Mouse (Mus musculus) kidney, embryonic 14.5 days (tissue): ENCODE measurements around the gene Gxylt2. TPM values are rescaled to one million over a fixed set of nuclear protein-coding genes. Genes with fewer than 3 reads are reported as not detected.

ENCODE experiments used
- ATAC-seq: fragments of 200-750 bp; cut with Nextera tagmentation; 2 replicates; pipeline ENCODE4 v1.8.0; 2017; ENCODE audit warnings: moderate number of reproducible peaks, mild to moderate bottlenecking, moderate TSS enrichment, moderate library complexity; ENCODE audit not compliant: low FRiP score, low TSS enrichment
- H3K27ac ChIP-seq: fragments of 300-500 bp; sonication (generic); 2 replicates; pipeline ENCODE4 v1.5.1; 2014; ENCODE audit warnings: low read depth, mild to moderate bottlenecking, low read length, moderate library complexity, mixed read lengths
- H3K27me3 ChIP-seq: fragments of 300-500 bp; sonication (generic); 2 replicates; pipeline ENCODE4 v1.6.1; 2014; ENCODE audit warnings: mild to moderate bottlenecking, low read length; ENCODE audit not compliant: control insufficient read depth, insufficient read depth
- H3K36me3 ChIP-seq: fragments of 300-500 bp; sonication (generic); 2 replicates; pipeline ENCODE4 v1.6.1; 2014; ENCODE audit warnings: low read length, mixed read lengths; ENCODE audit not compliant: control insufficient read depth, insufficient read depth
- H3K4me1 ChIP-seq: fragments of 300-500 bp; sonication (generic); 2 replicates; pipeline ENCODE4 v1.6.1; 2014; ENCODE audit warnings: low read length, mixed read lengths; ENCODE audit not compliant: control insufficient read depth, insufficient read depth
- H3K4me2 ChIP-seq: fragments of 300-500 bp; sonication (generic); replicated peaks from 2 replicates; pipeline ENCODE4 v1.6.1; 2014; ENCODE audit warnings: low read depth, mild to moderate bottlenecking, low read length
- H3K4me3 ChIP-seq: fragments of 300-500 bp; sonication (generic); 2 replicates; pipeline ENCODE4 v1.5.1; 2014; ENCODE audit warnings: mild to moderate bottlenecking, low read length
- H3K9ac ChIP-seq: fragments of 300-500 bp; sonication (generic); 2 replicates; pipeline ENCODE4 v1.6.1; 2014; ENCODE audit warnings: low read depth, mild to moderate bottlenecking, low read length, moderate library complexity
- H3K9me3 ChIP-seq: fragments of 300-500 bp; sonication (generic); 2 replicates; pipeline ENCODE4 v1.6.1; 2016; ENCODE audit warnings: low read length; ENCODE audit not compliant: control insufficient read depth
- WGBS: fragments of 180-500 bp; shearing (Covaris S2); extraction: QIAGEN DNeasy Blood & Tissue Kit; methylation state at CpG from one replicate; pipeline ENCODE4 v1.1.7; 2014; 5-methylcytosine and 5-hydroxymethylcytosine counted together
- polyA plus RNA-seq: library from polyadenylated mRNA; unstranded; fragments of >200 nt; fragmentation: Nextera tagmentation; extraction: Ambion mirVana; gene quantifications from 2 replicates; pipeline ENCODE4 v1.2.1, GENCODE M21; 2014

Gxylt2 gene
- polyA plus RNA-seq, 1 experiment from 2014 or later, result 12.4 TPM

DNA sequence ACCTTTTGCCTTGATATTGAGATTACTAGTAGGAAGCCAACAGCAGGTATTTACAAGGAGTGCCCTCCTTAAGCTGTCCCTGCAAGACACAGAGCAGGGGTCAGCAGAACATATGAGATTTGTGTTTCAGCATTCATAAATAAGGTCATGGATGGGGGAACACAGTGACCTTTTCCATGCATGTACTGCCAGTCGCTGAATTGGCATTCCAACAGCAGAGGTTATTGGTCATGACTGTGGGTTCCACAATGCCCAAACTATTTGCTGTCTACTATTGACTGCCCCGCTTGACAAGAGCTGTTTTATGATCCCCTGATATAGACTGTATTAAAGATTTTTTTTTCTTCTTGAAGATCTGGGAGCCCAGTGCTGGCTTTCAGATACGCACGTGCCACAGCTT is 95.2 kb downstream of the Gxylt2 start:
- H3K27me3 ChIP-seq, result no peaks in the 10 kb centered on the region
- WGBS, result 93% methylated on average over 4 of the region's 4 CpGs
- H3K4me2 ChIP-seq, result no peak overlapping the region
- no peak overlapping the region for H3K4me3 ChIP-seq
- H3K4me1 ChIP-seq, result 0 out of 2 replicates have a peak, but pooled peaks cover 2% of the 10 kb centered on the region
- no peak overlapping the region for H3K27ac ChIP-seq
- no peak overlapping the region for H3K9ac ChIP-seq
- no peak for ATAC-seq
- H3K9me3 ChIP-seq, result no peaks in the 10 kb centered on the region
- no peaks in the 10 kb centered on the region for H3K36me3 ChIP-seq

GRCm38 (mm10) chr6:100800497-100800955 is 96.0 kb downstream of the Gxylt2 start:
- Histone ChIP-seq H3K9ac (no peak overlapping the region), H3K4me3 (no peak overlapping the region), H3K4me1 (0 out of 2 replicates have a peak, but pooled peaks cover 2% of the 10 kb centered on the region), H3K9me3 (no peaks in the 10 kb centered on the region), H3K27me3 (no peaks in the 10 kb centered on the region), H3K4me2 (no peak overlapping the region), H3K27ac (no peak overlapping the region), H3K36me3 (no peaks in the 10 kb centered on the region)
- 32% methylated on average over 10 of the region's 10 CpGs for WGBS
- ATAC-seq, result no peak

- no peak overlapping the region for H3K4me2 ChIP-seq
- H3K27ac ChIP-seq, result no peak overlapping the region
- no peak overlapping the region for H3K9ac ChIP-seq
- no peaks in the 10 kb centered on the region for H3K9me3 ChIP-seq
- WGBS, result 23% methylated on average over 13 of the region's 13 CpGs
- peak; percentile 84 for ATAC-seq
- H3K4me1 ChIP-seq, result 0 out of 2 replicates have a peak, but pooled peaks cover 2% of the 10 kb centered on the region
- H3K4me3 ChIP-seq, result no peak overlapping the region
- no peaks in the 10 kb centered on the region for H3K27me3 ChIP-seq
- no peaks in the 10 kb centered on the region for H3K36me3 ChIP-seq
Observed at GRCm38 (mm10) chr6:100802381-100803083, 98.0 kb downstream of the Gxylt2 start.

DNA sequence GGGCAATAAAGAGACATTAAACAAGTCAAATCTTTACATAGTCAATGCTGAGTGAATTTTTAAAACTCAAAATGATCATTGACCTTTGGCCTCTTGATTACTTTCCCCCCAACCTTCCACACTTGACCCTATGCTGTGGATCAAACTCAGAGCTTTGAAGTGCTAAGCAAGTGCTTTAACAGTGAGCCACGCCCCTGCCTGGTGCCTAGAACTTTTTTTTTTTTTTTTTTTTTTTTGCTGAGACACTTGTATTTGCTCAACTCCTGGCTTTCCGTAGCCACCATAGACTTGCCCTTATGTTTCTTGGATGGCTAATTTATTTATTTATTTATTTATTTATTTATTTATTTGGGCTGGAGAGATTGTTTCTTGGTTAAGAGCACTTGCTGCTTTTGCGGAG is 98.7 kb downstream of the Gxylt2 start:
- no peak overlapping the region for H3K9ac ChIP-seq
- ATAC-seq, result no peak
- 70% methylated on average over 3 of the region's 3 CpGs for WGBS

DNA sequence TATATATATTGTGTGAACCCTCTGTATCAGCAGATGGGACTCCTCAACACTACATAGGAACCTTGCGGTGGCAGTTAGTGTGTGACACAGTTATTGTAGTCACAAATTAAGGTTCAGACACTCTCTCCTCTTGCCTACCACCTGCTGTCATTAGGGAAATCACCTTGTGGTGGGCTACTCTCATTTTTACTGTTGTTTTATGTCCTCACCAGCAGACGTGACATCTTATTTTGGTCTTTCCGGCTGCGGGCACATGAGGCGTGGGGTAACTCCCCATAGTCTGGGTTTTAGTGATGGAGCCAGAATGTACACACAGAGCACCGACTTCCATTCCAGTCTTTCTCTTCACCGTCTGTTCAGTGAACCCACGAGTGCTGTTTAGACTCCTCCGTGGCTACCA is 102.7 kb downstream of the Gxylt2 start:
- no peaks in the 10 kb centered on the region for H3K9me3 ChIP-seq
- ATAC-seq, result no peak
- no peaks in the 10 kb centered on the region for H3K27me3 ChIP-seq
- WGBS, result 89% methylated on average over 9 of the region's 9 CpGs
- H3K9ac ChIP-seq, result no peak overlapping the region
- H3K4me2 ChIP-seq, result no peak overlapping the region
- no peak overlapping the region for H3K27ac ChIP-seq
- no peak overlapping the region for H3K4me3 ChIP-seq
- H3K36me3 ChIP-seq, result no peaks in the 10 kb centered on the region
- H3K4me1 ChIP-seq, result 0 out of 2 replicates have a peak, but pooled peaks cover 2% of the 10 kb centered on the region

More for the DNA sequence above, 98.7 kb downstream of the Gxylt2 start:
- Histone ChIP-seq H3K4me3 (no peak overlapping the region), H3K4me1 (0 out of 2 replicates have a peak, but pooled peaks cover 2% of the 10 kb centered on the region), H3K27me3 (no peaks in the 10 kb centered on the region), H3K4me2 (no peak overlapping the region), H3K27ac (no peak overlapping the region), H3K36me3 (no peaks in the 10 kb centered on the region), H3K9me3 (no peaks in the 10 kb centered on the region)

DNA sequence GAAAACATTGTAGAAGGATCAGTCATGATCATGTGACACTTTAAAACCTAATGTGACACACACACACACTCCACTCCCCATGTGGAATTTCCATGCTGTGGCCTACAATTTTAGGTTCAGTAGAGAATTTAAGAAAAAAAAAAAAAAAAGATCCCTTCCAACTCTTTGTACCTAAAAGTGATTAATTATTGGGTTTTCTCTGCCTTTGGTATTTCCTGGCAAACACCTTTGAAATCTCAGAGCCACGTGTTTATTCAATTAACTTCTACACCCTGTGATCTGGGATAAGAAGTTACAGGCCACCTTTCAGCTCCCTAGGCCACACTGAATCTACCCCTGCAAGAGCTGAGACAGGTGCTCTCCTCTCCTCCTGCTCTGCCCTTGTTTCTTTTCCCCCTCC is 103.2 kb downstream of the Gxylt2 start:
- H3K27ac ChIP-seq, result no peak overlapping the region
- WGBS, result 30% methylated on average over 1 of the region's 1 CpGs
- no peaks in the 10 kb centered on the region for H3K4me1 ChIP-seq
- H3K9me3 ChIP-seq, result no peaks in the 10 kb centered on the region
- H3K36me3 ChIP-seq, result no peaks in the 10 kb centered on the region
- ATAC-seq, result no peak
- no peak overlapping the region for H3K4me3 ChIP-seq
- no peak overlapping the region for H3K9ac ChIP-seq
- H3K4me2 ChIP-seq, result no peak overlapping the region
- H3K27me3 ChIP-seq, result no peaks in the 10 kb centered on the region

DNA sequence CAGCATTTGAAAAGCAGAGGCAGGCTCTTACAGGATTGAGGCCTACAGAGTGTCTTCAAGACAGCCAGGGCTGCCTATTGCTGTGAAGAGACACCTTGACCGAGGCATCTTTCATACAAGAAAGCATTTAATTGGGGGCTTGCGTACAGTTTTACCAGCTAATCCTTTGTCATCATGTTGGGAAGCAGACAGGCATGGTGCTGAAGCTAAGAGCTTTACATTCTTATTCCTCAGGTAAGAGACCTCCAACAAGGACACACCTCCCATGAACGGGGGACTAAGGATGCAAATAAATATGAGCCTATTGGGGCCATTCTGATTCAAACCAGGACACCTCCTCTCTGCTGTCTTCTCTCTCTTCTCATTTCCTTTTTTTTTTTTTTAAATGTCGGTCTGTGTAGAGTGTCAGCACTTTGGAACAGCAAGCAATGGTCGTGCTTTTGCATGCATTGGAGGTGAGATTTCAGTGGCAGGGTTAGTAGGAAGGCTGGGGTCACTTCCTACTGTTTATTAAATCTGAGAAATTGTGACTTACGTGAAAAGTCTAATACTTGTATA is 103.8 kb downstream of the Gxylt2 start:
- no peak overlapping the region for H3K4me3 ChIP-seq
- H3K36me3 ChIP-seq, result no peaks in the 10 kb centered on the region
- H3K4me2 ChIP-seq, result no peak overlapping the region
- no peaks in the 10 kb centered on the region for H3K27me3 ChIP-seq
- ATAC-seq, result no peak
- no peak overlapping the region for H3K27ac ChIP-seq
- WGBS, result 93% methylated on average over 6 of the region's 6 CpGs
- no peaks in the 10 kb centered on the region for H3K4me1 ChIP-seq
- no peaks in the 10 kb centered on the region for H3K9me3 ChIP-seq
- H3K9ac ChIP-seq, result no peak overlapping the region

GRCm38 (mm10) chr6:100810117-100810516 is 105.6 kb downstream of the Gxylt2 start:
- Histone ChIP-seq H3K36me3 (no peaks in the 10 kb centered on the region), H3K4me1 (no peaks in the 10 kb centered on the region), H3K27ac (no peak overlapping the region), H3K4me3 (no peak overlapping the region), H3K4me2 (no peak overlapping the region), H3K9me3 (no peaks in the 10 kb centered on the region), H3K27me3 (no peaks in the 10 kb centered on the region), H3K9ac (no peak overlapping the region)
- no peak for ATAC-seq
- WGBS, result 91% methylated on average over 4 of the region's 4 CpGs

DNA sequence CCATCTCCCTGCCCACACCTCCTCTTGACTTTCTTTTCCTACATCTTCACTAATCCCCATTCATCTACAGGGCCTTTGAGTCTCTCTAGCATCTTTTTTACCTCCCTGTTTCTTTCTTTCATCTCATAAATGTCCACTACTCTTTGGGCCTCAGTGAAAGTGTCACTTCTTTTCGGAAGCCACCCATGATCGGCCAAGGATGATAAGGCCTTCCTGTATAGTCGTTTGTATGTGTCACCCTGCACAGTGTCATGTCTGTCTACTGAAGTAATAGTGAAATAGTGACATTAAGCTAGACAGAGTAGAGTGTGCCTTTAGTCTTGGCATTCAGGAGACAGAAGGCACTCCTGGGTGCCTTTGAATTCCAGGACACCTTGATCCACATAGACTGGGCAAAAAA is 107.2 kb downstream of the Gxylt2 start:
- no peak for ATAC-seq
- no peaks in the 10 kb centered on the region for H3K4me1 ChIP-seq
- no peak overlapping the region for H3K27ac ChIP-seq
- H3K27me3 ChIP-seq, result no peaks in the 10 kb centered on the region
- H3K9ac ChIP-seq, result no peak overlapping the region
- no peaks in the 10 kb centered on the region for H3K9me3 ChIP-seq
- H3K4me2 ChIP-seq, result no peak overlapping the region
- 60% methylated on average over 3 of the region's 3 CpGs for WGBS
- no peaks in the 10 kb centered on the region for H3K36me3 ChIP-seq
- no peak overlapping the region for H3K4me3 ChIP-seq
